Mouse (Mus musculus) lung, adult 10 weeks (tissue): ENCODE data around the gene Olfr469. TPM values are rescaled to one million over a fixed set of nuclear protein-coding genes. Genes with fewer than 3 reads are reported as not detected.

Experiments
- polyA plus RNA-seq: library from polyadenylated mRNA; stranded (reverse); fragments of 350-450 nt; fragmentation: Illumina TruSeq; extraction: RNeasy Lipid Tissue Mini Kit (QIAGEN cat#74804); gene quantifications from one replicate; pipeline ENCODE4 v1.2.3, GENCODE M21; 2014; ENCODE audit warnings: low read depth, low replicate concordance; ENCODE audit not compliant: insufficient read depth

Olfr469 gene
- polyA plus RNA-seq = not detected

DNA sequence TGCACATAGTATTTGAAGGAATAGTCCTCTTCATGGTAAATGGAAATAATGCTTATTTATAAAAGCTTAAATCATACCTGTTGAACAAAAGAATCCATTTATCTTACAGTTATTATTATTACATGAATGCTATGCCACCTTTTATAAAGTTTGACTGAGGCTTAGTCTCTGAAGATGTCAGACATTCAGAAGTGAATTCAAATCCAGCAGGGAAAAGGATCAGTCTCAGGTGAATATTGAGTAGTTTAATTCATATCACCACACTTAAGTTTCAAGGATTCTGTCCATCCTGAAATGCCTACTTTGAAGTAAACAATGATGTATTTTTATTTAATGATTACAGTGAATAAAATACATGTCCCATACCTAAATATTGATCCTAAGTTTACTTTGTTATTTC, at the start of gene Olfr469:
TSS of gene Olfr469 (minus strand) at position 101 of the 400 bp plus-strand sequence.

DNA sequence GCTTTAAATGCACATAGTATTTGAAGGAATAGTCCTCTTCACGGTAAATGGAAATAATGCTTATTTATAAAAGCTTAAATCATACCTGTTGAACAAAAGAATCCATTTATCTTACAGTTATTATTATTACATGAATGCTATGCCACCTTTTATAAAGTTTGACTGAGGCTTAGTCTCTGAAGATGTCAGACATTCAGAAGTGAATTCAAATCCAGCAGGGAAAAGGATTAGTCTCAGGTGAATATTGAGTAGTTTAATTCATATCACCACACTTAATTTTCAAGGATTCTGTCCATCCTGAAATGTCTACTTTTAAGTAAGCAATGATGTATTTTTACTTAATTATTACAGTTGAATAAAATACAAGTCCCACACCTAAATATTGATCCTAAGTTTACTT, 22.0 kb upstream of the Olfr469 start, which contains the start of gene Olfr470:
TSS of gene Olfr470 (minus strand) at position 101 of the 400 bp plus-strand sequence.

DNA sequence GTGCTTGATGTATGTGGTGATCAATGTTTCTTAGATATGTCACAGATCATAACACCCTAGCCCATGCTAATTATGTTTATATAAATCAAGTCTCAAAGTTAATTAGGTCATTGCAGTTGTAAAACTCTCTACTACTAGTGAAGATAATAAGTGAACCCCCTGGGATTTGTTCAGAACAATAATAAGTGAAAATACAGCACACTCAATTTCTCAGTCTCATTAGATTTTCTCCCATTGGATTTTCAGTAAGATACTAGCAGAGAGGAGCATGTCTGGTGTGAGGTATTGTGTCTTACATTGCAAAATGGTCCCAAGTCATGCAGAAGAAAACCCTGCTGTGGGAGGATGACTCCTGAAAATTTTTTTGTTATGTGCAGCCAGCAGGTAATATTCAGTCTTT, 13.4 kb downstream of the Olfr469 start, which contains the start of gene Olfr467:
TSS of gene Olfr467 (plus strand) at position 301 of the 400 bp plus-strand sequence.

DNA sequence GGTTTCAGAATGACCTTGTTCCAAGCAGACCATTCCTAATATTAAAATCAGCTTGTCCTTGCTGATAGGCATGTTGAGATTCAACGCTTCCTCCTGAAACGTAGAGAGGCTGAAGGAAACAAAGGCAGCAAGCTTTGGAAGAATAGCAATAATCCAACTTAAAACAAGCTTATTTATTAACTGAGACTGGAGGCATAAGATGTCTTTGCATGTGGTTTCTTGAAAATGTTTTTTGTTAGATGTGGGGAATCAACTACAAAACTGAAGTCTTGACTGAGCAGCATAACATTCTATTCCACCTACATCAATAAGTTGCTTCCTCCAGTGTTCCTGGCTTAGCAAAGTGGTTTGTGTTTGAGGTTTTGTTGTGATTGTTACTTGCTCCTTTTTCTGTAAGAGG, 24.2 kb downstream of the Olfr469 start, which contains the start of gene Ovch2:
TSS of gene Ovch2 (minus strand) at position 101 of the 400 bp plus-strand sequence.

Other genes starting within 250 kb of the Olfr469 start
- gene Ppfibp2, start 230.3 kb downstream of the Olfr469 start, polyA plus RNA-seq = 13.1 TPM
- gene 5330417H12Rik, start 200.4 kb downstream of the Olfr469 start, polyA plus RNA-seq = not detected
- gene Cyb5r2, start 67.5 kb downstream of the Olfr469 start, polyA plus RNA-seq = not detected
- gene Ovch2, start 24.3 kb downstream of the Olfr469 start, polyA plus RNA-seq = not detected
- gene Olfr467, start 13.3 kb downstream of the Olfr469 start, polyA plus RNA-seq = not detected
- gene Olfr470, start 21.9 kb upstream of the Olfr469 start, polyA plus RNA-seq = not detected
- not detected for gene Olfr472, start 72.4 kb upstream of the Olfr469 start, polyA plus RNA-seq
- not detected for gene Olfr473, start 104.9 kb upstream of the Olfr469 start, polyA plus RNA-seq
- gene Olfr474, start 129.1 kb upstream of the Olfr469 start, polyA plus RNA-seq = not detected
- not detected for gene Olfr476, start 139.3 kb upstream of the Olfr469 start, polyA plus RNA-seq
- gene Olfr477, start 161.2 kb upstream of the Olfr469 start, polyA plus RNA-seq = not detected
- gene Olfr478, start 208.4 kb upstream of the Olfr469 start, polyA plus RNA-seq = not detected
- not detected for gene Olfr479, start 225.2 kb upstream of the Olfr469 start, polyA plus RNA-seq
- gene Olfr480, start 241.8 kb upstream of the Olfr469 start, polyA plus RNA-seq = not detected